Mouse (Mus musculus) c-Kit-positive CD71-positive TER-119-negative erythroid progenitor cells, embryonic 14.5 days (primary cell): ENCODE data around the gene Tm2d3.
A peak's percentile ranks its signal among the peaks of the same experiment; 100 is the strongest.

ENCODE experiments used
- DNase-seq: peaks from one replicate; pipeline ENCODE4 v3.0.0-alpha.2; 2013; ENCODE audit warnings: low read depth

The Tm2d3 gene

GRCm38 (mm10) chr7:65704818-65705242 is 13.9 kb downstream of the Tm2d3 start:
- peak; percentile 57 for DNase-seq

GRCm38 (mm10) chr7:65708506-65708905 is 17.5 kb downstream of the Tm2d3 start:
- DNase-seq = no peak

- no peak for DNase-seq
Observed at GRCm38 (mm10) chr7:65710301-65710700, 19.3 kb downstream of the Tm2d3 start.

- DNase-seq = no peak
Observed at GRCm38 (mm10) chr7:65713782-65714181, 22.8 kb downstream of the Tm2d3 start.

GRCm38 (mm10) chr7:65714304-65714703 is 23.3 kb downstream of the Tm2d3 start:
- DNase-seq = no peak

- DNase-seq = no peak
Observed at GRCm38 (mm10) chr7:65734024-65734423, 43.1 kb downstream of the Tm2d3 start.

- no peak for DNase-seq
Observed at GRCm38 (mm10) chr7:65735261-65735660, 44.3 kb downstream of the Tm2d3 start.

- no peak for DNase-seq
Observed at GRCm38 (mm10) chr7:65737286-65738040, 46.5 kb downstream of the Tm2d3 start.

- no peak for DNase-seq
Observed at GRCm38 (mm10) chr7:65742857-65743256, 51.9 kb downstream of the Tm2d3 start.

- DNase-seq = no peak
Observed at GRCm38 (mm10) chr7:65747990-65748955, 57.3 kb downstream of the Tm2d3 start.
